Mouse (Mus musculus) T-helper 1 cell (primary cell): Measurements from ENCODE around the gene Gpx7.

Experiments
- in situ Hi-C: fragments of 300-600 bp; cut with MboI, MseI; formaldehyde crosslinking; loops from one replicate; pipeline ENCODE4 v1.15.1; 2025; ENCODE audit warnings: high pct_unique_total_duplicates

Gene Gpx7

DNA sequence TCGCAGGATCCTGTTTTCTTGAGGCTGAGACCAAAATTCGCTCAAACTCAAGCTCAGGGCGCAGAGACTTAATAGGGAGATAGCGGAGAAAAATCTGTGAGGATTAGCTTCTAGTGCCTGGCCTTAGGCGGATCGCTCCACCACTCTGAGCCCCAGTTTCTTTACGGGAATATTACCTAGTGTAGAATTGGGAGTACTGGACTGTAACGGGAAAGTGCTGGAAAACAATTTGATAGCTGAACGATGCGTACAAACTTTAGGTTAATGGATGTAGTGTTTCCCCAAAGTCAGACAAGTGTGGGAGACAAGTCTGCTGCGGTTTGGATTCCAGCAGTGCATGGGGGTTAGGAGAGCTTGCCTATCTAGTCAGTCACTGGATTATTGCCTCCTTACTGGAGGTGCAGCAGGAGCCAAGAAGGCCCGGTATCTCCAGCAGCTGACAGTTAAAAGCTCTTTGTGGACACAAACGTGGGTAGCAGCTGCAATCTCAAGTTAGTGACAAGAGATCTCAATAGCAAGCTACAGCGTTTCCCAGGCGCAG, at the start of gene Gpx7:
Gpx7 (minus strand) TSS at position 101 of the 541 bp plus-strand sequence.
- in situ Hi-C loops = no loop called here

DNA sequence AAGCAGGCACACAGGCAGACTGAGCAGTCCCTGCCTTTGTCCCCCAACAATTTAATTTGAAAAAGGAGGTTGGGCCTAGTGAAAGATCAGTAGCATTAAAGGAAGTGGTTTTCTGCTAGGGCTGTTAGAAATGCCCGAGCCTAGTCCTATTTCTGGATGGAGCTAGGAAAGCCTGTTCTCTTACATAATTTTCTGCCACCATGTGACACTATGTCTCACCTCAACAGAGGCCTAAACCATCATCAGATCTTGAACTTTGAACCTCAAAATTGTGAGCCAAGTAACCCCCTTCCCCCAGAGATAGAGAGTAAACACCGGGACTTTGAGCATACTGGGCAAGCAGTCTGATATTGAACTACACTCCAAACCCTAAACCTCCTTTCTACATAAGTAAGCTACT, 49.3 kb upstream of the Gpx7 start:
- in situ Hi-C loops = no loop called here

DNA sequence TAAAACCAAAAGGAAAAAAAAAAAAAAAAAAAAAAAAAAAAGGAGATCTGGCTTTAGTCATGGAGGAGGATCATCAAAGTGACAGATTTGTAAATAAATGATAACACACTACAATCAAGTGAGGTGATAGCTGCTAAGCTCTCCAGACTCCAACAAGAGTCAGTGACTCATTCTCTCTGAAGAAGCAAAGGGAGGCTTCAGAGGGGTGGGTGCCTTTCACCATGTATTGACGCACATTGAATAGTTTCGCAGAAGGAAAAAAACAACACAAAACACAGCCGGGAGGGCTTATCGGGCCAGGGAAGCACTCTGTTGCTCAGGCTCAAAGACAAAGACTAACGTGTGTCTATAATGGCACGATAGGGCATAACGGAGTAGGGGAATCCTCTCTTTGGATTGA, 41.3 kb upstream of the Gpx7 start:
- in situ Hi-C loops = no loop called here

DNA sequence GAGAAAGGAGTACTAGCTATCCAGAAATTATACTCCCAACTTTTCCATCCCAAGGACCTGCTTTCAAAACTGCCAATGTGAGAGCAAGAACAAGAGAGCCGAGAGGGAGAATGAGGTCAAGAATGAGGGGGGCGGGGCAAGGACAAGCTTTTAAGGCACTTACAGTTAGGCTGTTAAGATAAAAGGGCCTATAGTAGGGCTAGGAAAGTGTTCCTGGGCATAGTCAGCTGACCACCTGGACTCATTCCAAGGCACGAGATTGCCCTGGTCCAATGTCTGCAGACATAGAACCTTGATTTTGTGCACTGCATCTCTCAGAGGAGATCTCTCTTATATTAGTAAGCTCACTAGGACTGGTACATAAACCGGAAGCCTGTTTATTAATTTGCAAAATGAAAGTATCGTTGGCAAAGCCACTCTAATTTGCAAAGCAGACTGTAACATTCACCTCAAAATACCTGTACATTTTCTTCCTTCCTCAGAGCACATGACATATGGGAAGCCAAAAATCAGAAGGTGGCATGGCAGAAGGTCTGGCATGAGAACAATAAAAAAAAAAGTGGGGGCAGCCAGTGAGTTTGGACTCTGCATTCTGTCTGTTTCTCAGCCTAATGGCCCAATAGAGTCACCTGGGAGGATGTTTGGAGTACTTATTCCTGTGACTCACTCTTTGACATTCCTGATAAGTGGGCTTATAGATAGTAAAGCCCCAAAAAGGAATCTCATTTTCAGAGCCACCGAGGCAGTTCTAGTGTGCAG, 31.5 kb upstream of the Gpx7 start:
- in situ Hi-C loops = loop anchor here (10.0 kb wide), 2 partner anchors 457 to 527 kb away; no protein-coding TSS in a partner anchor

DNA sequence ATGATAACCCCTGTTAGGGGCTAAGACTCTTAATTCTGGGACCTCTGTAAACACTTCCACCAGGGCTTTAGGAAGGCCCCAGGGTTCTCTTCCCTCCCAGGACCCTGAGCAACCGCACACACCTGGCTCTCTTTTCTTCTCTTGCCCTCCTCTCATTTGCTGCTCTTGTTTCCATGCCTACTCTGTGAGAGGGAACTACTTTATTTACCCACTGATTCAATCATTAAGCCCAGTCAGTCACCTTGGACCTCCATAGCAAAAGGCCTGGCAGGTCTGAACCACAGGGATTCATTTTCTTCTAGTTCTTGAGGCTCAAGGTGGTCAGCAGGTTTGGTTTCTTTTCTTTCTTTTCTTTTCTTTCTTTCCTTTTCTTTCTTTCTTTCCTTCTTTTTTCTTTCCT, 29.5 kb upstream of the Gpx7 start:
- in situ Hi-C loops = loop anchor here (10.0 kb wide), 2 partner anchors 459 to 529 kb away; no protein-coding TSS in a partner anchor

DNA sequence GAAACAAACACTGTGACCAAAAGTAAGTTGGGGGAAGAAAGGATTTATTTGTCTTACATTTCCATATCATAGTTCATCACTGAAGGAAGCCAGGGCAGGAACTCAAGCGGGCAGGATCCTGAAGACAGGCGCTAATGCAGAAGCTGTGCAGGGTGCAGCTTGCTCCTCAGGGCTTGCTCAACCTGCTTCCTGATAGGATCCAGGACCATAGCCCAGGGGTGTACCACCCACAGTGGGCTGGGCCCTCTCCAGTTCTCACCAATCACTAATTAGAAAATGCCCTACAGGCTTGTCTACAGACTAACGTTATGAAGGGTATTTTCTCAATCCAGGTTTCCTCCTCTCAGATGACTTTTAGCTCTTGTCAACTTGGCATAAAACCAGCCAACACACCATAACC, 28.9 kb upstream of the Gpx7 start:
- in situ Hi-C loops = loop anchor here (10.0 kb wide), 2 partner anchors 459 to 529 kb away; no protein-coding TSS in a partner anchor

DNA sequence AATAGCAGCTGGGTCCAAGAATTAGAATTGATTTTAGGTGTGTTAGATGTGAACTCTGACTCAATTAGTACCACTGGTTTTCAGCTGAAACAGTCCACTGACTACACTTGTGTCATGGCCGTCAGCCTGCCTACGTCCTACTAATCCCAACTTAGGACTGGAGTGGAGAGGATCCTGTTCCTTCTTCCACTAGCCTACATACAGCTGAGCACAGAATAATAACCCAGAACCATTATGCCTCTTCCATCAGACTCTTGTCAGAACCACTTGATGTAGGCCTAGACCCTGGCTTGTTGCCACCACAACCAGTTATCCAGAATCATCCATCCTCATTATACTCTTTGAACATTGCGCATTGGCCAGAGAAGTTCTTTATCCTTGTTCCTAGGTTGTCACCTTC, 28.0 kb upstream of the Gpx7 start:
- in situ Hi-C loops = loop anchor here (10.0 kb wide), 2 partner anchors 460 to 530 kb away; no protein-coding TSS in a partner anchor

DNA sequence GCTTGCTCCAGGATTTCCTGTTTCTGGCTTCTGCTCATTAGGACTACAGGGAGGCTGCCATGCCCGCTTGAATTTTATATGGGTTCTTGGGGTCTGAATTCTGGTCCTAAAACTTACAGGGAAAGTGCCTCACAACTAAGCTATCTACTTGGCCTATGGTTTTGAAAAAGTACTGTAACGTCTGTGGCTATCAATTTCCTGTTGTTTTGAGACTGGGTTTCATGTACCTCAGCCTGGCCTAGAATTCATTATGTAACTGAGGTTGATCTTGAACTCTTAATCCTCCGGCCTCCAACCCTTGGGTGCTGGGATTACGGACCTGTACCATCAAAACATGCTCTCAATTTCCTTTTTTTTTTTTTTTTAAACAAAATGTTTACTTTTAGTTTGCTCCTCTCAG, 27.5 kb upstream of the Gpx7 start:
- in situ Hi-C loops = loop anchor here (10.0 kb wide), 2 partner anchors 461 to 531 kb away; no protein-coding TSS in a partner anchor

DNA sequence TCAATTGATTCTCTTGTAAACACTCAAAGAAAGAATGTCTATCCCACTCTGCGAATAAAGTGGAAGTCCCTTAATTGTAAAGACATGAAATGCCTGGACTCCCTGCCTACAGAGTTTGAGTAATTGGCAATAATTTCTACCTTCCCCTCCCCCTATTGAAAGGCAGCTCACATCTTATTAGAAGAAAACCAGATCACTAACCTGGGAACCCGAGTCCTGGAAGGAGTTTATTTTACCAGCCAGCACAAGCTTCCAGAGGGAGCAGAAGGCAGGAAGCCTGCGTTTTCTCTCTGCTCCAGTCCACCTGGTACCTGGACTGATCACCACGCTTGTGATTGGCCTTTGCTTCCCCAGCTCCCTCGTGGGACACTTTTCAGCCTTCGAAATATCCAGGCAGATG, 26.6 kb upstream of the Gpx7 start:
- in situ Hi-C loops = loop anchor here (10.0 kb wide), 2 partner anchors 461 to 531 kb away; no protein-coding TSS in a partner anchor

DNA sequence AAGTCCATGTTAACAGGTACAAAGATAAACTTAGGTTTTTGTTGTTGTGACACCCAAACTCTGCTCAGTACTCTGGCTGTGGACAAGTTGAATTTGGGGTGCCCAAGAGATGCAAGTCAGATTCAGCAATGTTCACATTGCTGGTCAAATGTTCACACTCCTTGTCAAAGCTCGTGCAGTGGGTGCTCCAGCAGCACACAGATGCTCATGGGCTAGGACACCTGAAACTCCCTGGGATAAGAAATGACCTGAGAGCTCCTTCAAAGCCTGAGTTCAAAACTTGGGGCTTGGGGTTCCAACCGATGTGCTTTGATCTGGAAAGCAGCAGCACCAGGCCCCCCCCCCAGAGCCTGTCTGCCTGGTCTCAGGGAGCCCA, 24.8 kb upstream of the Gpx7 start:
- in situ Hi-C loops = loop anchor here (10.0 kb wide), 2 partner anchors 463 to 533 kb away; no protein-coding TSS in a partner anchor

DNA sequence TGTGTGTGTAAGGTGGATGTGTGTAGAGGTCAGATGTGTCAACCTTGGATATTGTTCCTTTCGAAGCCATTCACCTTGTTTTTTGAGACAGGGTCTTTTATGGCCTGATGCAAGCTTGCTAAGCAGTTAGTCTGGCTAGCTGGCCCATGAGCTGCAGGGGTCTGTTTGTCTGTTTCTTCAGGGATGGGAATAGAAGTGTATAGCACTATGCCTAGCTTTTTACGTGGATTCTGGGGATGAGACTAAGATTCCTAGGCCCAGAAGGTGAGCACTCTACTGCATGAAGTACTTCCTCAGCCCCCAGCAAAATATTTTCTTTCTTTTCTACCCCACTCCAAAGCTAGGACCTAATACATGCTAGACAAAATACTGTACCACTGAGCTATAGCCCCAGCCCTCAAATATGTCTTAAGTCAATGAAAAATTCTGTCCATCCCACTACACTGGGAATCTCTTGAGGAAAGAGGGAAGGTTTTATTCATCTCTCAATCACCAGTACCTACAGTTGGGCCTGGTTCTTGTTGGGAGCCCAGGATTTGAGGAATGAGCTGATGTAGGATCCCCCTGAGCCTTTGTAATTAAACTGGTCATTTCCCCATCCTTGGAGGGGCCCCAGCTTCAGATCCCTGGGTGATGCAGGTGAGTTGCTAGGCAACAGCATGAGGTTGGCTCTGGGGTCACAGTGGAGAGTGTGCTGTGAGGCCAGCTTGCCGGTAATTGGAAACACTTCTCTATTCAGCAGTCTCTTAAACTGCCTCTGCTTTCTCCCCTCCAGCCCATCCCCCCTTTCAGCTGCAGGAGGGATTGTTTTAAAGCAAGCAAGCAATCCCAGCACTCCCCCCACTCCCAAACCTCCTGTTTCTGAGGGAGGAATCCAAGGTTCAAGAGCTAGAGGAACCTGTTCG, 24.1 kb upstream of the Gpx7 start:
- in situ Hi-C loops = loop anchor here (10.0 kb wide), 2 partner anchors 464 to 534 kb away; no protein-coding TSS in a partner anchor

DNA sequence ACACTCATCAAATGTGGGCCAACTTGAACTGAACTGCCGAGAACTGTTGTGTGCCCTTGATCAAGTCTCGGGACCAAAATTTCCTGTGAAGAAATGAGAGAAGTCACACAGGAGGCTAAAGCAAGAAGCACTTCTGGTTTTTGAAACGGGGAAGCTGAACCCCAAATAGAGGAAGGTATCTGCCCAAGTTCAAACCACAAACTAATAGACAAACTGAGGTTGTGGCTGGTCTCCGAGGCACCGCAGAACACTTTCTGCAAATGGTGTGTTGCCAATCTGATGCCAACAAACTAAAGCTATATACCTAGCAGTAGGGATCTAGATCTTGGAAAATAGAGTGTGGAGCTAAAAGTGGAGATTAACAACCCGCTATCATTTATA, 21.6 kb upstream of the Gpx7 start:
- in situ Hi-C loops = loop anchor here (10.0 kb wide), 1 partner anchor 304 kb away; no protein-coding TSS in a partner anchor

DNA sequence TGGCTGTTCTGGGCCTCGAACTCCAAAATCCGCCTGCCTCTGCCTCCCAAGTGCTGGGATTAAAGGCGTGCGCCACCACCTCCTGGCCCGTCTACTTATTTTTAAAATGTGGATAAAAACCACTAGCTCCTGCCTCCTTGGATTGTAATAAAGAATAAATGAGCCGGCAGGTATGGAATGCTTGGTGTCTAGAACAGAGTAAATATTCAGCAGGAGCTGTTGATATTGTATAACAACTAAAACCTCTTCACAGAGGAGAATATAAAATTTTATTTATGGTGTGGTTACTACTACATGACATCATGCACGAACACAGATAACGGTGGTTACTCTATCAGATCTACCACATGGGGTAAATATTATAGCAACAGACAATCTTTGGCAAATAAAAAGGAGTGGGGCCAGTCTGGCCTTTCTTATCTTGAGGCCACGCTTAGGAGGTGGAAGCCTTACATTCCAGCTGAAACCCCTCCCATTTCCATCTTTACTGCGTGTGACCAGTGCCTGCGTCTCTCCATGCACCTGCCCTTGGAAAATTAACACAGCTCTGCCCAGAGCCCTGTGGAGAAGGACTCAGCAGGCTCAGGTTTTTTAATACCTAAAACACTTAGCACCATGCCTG, 21.1 kb upstream of the Gpx7 start:
- in situ Hi-C loops = loop anchor here (10.0 kb wide), 1 partner anchor 303 kb away; no protein-coding TSS in a partner anchor

DNA sequence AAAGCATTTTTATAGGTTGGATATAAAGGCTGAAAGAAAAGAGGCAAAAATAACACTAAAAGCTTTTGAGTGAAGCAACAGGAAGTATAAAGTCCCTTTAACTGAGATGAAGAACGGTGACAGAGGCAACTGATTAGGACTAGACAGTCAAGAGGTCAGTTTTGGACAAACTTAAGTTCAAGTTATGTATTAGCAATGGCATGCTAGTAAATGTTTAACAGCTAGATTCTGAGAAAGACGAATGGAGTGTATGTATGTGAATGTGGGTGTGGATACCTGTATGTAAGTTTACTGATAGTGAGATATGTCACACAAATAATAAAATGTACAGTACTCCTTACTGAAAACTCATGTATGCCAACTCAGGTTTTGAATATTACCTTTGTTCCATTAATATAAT, 17.8 kb upstream of the Gpx7 start:
- in situ Hi-C loops = loop anchor here (10.0 kb wide), 1 partner anchor 300 kb away; no protein-coding TSS in a partner anchor

DNA sequence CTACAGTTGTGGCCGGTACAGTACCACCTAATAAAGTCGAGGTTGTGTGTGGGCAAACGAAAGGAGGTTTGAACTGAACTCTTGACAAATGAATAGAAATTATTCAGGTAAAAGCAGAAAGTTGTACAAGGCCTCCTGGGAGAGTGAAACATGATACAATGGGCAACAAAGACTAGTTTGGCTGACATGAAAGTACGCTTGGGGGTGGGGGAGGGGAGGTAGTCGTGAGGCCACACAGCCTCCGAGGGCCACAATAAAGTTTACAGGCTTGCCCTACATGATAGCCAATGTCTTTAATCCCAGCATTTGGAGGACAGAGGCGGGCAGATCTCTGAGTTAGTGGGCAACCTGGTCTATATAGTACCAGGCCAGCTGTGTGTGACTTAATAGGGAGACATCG, 860 bp upstream of the Gpx7 start:
- in situ Hi-C loops = no loop called here

DNA sequence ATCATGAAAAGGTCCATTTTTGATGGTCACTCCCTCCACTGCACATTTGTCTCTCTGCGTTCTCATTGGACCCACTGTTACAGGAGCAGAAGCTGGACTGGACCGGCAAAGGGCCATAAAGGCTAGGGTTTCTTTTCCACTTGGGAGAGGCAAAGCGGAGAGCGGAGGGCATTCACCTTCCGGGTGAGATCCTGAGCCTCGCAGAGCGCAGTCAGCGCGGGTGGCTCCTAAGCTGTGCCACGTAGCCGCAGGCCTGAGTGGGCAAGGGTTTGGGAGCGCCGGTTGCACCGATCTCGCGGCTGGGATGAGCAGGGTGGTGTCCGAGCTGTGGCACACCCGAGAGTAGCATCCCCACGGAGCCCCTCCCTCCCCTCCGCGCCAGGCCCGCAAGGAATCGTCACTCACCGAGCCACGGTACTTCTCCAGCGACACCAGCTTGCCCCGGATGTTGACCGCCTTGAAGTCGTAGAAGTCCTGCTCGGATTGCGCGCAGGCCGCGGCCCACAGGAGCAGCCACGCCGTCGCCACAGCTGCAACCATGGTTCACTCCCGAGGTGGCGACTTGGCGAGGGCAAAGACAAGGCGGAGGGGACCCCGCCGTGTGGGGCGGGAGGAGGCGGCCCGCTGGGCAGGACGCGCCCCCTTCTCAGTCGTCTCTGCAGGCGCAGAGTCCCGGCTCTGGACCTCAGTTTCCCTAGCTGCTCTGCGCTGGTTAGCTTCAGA, 462 bp downstream of the Gpx7 start:
- in situ Hi-C loops = no loop called here

DNA sequence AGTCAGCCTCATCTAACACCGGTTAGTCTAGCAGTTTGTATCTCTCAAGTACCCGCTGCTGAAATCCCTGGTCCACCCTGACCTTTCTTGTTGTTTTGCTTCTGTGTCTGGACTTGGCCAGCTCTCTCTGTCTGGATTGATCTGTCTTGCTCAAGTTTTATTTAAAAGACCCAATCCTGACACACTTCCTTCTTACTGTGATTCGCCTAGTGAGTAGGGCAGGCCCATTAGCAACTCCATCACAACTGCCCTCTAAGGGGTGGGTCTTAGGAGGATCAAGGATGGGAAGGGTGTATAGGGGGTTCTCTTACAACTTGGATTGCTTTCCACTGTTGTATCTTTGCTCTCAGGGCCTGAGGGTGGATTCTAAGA, 1.0 kb downstream of the Gpx7 start:
- in situ Hi-C loops = no loop called here

DNA sequence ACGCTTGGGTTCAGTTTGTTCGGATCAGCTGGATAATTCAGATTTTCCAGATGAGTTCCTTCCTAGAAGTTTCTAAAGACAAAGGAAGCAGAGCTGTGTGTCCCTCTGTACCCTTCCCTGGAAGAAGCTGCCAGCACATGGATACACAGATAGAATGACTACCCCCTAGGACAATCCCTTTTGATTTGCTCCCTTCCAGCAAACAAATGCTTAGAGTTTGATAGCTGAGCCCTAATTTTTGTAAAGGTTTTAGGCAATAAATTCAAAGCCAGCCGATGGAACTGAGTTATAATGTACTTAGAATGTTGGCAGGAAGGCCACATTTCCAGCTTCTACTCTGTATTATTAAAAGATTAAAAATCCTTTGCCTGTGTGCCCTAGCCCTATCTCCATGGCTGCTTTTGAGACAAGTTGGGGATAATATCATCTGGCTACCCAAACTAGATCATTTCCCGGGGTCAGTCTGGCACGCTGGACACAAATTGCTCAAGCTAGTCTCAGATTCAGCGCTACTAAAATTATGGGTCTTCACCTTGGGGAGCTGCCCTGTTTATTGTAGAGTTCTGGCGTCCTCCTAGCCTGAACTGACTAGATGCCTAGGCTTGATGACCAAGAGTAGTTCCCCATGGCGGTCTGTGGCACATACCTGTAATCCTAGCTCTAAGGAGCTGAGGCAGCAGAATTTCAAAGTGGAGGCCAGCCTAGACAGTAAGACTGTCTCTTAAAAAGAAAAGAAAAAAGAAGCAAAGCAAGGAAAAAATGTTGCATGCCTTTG, 2.7 kb downstream of the Gpx7 start:
- in situ Hi-C loops = no loop called here

DNA sequence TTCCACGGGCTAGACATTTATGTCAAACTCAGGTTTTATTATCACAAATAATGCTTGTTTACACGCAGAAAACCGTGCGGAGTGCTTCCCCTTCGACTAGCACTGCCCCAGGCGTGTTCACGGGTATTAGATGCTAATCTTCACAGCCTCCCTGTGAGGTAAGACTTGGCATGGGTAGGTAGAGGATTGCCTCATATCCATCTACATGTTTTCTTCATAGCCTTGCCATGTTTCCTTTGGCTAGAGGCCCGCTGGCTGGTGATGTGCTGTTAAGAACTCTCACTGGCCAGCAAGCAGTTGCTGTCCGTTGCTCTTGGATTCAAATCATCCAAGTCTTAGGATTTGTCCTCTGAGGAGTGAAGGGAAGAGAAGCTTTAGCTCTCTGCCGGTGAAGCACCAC, 6.4 kb downstream of the Gpx7 start:
- in situ Hi-C loops = no loop called here

DNA sequence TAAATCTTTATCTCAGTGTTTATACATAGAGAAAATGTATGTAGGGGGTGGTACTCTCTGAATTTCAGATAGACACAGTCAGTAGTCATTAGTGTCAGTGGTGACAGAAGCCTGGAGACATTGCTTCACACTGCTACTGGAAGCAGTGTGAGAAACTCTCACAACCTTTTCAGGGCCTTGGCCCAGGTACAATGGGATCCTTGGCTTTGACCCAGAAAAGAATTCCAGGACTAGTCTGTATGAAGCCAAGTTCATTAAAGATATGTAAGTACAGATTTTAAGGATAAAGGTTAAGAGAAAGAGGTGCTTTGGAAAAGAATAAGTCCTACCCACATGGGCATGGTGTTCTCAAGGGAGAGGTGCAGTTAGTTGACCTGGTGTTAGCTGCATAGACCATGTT, 12.5 kb downstream of the Gpx7 start:
- in situ Hi-C loops = no loop called here
